Mouse (Mus musculus): ENCODE data around the gene Sall1. TPM values are rescaled to one million over a fixed set of nuclear protein-coding genes. Genes with fewer than 3 reads are reported as not detected.

The Sall1 gene
- not detected for total RNA-seq (2021)
- long read RNA-seq, experiment 1, result 0 reads
- long read RNA-seq, experiment 2, result 0 reads

- no peak for DNase-seq
Measured at GRCm38 (mm10) chr8:89043940-89044339, at the start of gene Sall1. Gene Sall1 (minus strand): TSS chr8:89044162.

GRCm38 (mm10) chr8:89089916-89090315 is 46.0 kb upstream of the Sall1 start:
- DNase-seq, result no peak

- DNase-seq, result no peak
Measured at GRCm38 (mm10) chr8:89079147-89079546, 35.2 kb upstream of the Sall1 start.

GRCm38 (mm10) chr8:89072968-89073382 is 29.0 kb upstream of the Sall1 start:
- DNase-seq, result no peak

- no peak for DNase-seq
Measured at GRCm38 (mm10) chr8:89067499-89067898, 23.5 kb upstream of the Sall1 start.

- no peak for DNase-seq
Measured at GRCm38 (mm10) chr8:89064042-89064441, 20.1 kb upstream of the Sall1 start.

- DNase-seq, result no peak
Measured at GRCm38 (mm10) chr8:89063366-89064040, 19.5 kb upstream of the Sall1 start.

- no peak for DNase-seq
Measured at GRCm38 (mm10) chr8:89060717-89061116, 16.8 kb upstream of the Sall1 start.

GRCm38 (mm10) chr8:89059507-89059906 is 15.5 kb upstream of the Sall1 start:
- no peak for DNase-seq

GRCm38 (mm10) chr8:89052880-89053279 is 8.9 kb upstream of the Sall1 start:
- DNase-seq, result no peak

GRCm38 (mm10) chr8:89046639-89047348 is 2.8 kb upstream of the Sall1 start:
- no peak for DNase-seq

- DNase-seq, result no peak
Measured at GRCm38 (mm10) chr8:89046226-89046625, 2.3 kb upstream of the Sall1 start.

GRCm38 (mm10) chr8:89045726-89046125 is 1.8 kb upstream of the Sall1 start:
- no peak for DNase-seq

- DNase-seq, result no peak
Measured at GRCm38 (mm10) chr8:89045218-89045601, 1.2 kb upstream of the Sall1 start.

GRCm38 (mm10) chr8:89044511-89045217 is 702 bp upstream of the Sall1 start:
- no peak for DNase-seq

GRCm38 (mm10) chr8:89043371-89043841 is 556 bp downstream of the Sall1 start:
- DNase-seq, result no peak

GRCm38 (mm10) chr8:89042560-89043370 is 1.2 kb downstream of the Sall1 start:
- no peak for DNase-seq

- no peak for DNase-seq
Measured at GRCm38 (mm10) chr8:89042118-89042460, 1.9 kb downstream of the Sall1 start.

GRCm38 (mm10) chr8:89041421-89042117 is 2.4 kb downstream of the Sall1 start:
- DNase-seq, result no peak

GRCm38 (mm10) chr8:89040751-89041420 is 3.1 kb downstream of the Sall1 start:
- no peak for DNase-seq

GRCm38 (mm10) chr8:89039890-89040289 is 4.1 kb downstream of the Sall1 start:
- no peak for DNase-seq
